Mouse (Mus musculus): ENCODE measurements around the gene Olfr573-ps1. TPM values are rescaled to one million over a fixed set of nuclear protein-coding genes. Genes with fewer than 3 reads are reported as not detected.

The Olfr573-ps1 gene
- polyA plus RNA-seq, 1 experiment = not detected

GRCm38 (mm10) chr7:102948167-102948566, 5.8 kb upstream of the Olfr573-ps1 start, which contains the start of gene Olfr574:
TSS of gene Olfr574 (plus strand) at chr7:102948467.
- Histone ChIP-seq H3K27me3 (ENCODE audit: control insufficient read depth, insufficient read depth, low read length) (no peaks in the 10 kb centered on the region), H3K27ac (ENCODE audit: control insufficient read depth, insufficient read depth, low read depth, low read length) (no peak within 1 kb of the TSS), H3K4me1 (ENCODE audit: control insufficient read depth, insufficient read depth, low read length) (no peaks in the 10 kb centered on the region), H3K36me3 (ENCODE audit: control insufficient read depth, insufficient read depth, low read length) (no peaks in the 10 kb centered on the region), H3K4me3 (ENCODE audit: control insufficient read depth, low read depth, low read length) (no peak within 1 kb of the TSS)
- no peak for TF ChIP-seq POLR2A (IDR thresholded peaks at IDR 0.05; ENCODE audit: control insufficient read depth, low read depth, low read length)

GRCm38 (mm10) chr7:102943417-102943816, 1.0 kb upstream of the Olfr573-ps1 start:
- Histone ChIP-seq H3K36me3 (ENCODE audit: control insufficient read depth, insufficient read depth, low read length) (no peaks in the 10 kb centered on the region), H3K27ac (ENCODE audit: control insufficient read depth, insufficient read depth, low read depth, low read length) (no peak overlapping the region), H3K4me3 (ENCODE audit: control insufficient read depth, low read depth, low read length) (no peak overlapping the region), H3K27me3 (ENCODE audit: control insufficient read depth, insufficient read depth, low read length) (no peaks in the 10 kb centered on the region), H3K4me1 (ENCODE audit: control insufficient read depth, insufficient read depth, low read length) (no peaks in the 10 kb centered on the region)
- TF ChIP-seq CTCF (IDR thresholded peaks at IDR 0.05; ENCODE audit: control insufficient read depth, insufficient read depth, insufficient replicate concordance, low read depth, low read length) (no peak), POLR2A (IDR thresholded peaks at IDR 0.05; ENCODE audit: control insufficient read depth, low read depth, low read length) (no peak)

GRCm38 (mm10) chr7:102927105-102927504, 15.3 kb downstream of the Olfr573-ps1 start:
- H3K27me3 ChIP-seq (ENCODE audit: control insufficient read depth, insufficient read depth, low read length) = no peaks in the 10 kb centered on the region
- no peaks in the 10 kb centered on the region for H3K4me1 ChIP-seq (ENCODE audit: control insufficient read depth, insufficient read depth, low read length)
- H3K27ac ChIP-seq (ENCODE audit: control insufficient read depth, insufficient read depth, low read depth, low read length) = no peak overlapping the region
- H3K36me3 ChIP-seq (ENCODE audit: control insufficient read depth, insufficient read depth, low read length) = no peaks in the 10 kb centered on the region
- TF ChIP-seq CTCF (IDR thresholded peaks at IDR 0.05; ENCODE audit: control insufficient read depth, insufficient read depth, insufficient replicate concordance, low read depth, low read length) (no peak), POLR2A (IDR thresholded peaks at IDR 0.05; ENCODE audit: control insufficient read depth, low read depth, low read length) (no peak)
- H3K4me3 ChIP-seq (ENCODE audit: control insufficient read depth, low read depth, low read length) = no peak overlapping the region

- no peak for TF ChIP-seq CTCF (IDR thresholded peaks at IDR 0.05; ENCODE audit: control insufficient read depth, insufficient read depth, insufficient replicate concordance, low read depth, low read length)
- no peak for TF ChIP-seq POLR2A (IDR thresholded peaks at IDR 0.05; ENCODE audit: control insufficient read depth, low read depth, low read length)
- H3K27me3 ChIP-seq (ENCODE audit: control insufficient read depth, insufficient read depth, low read length) = no peaks in the 10 kb centered on the region
- no peak within 1 kb of the TSS for H3K27ac ChIP-seq (ENCODE audit: control insufficient read depth, insufficient read depth, low read depth, low read length)
- no peaks in the 10 kb centered on the region for H3K36me3 ChIP-seq (ENCODE audit: control insufficient read depth, insufficient read depth, low read length)
- H3K4me3 ChIP-seq (ENCODE audit: control insufficient read depth, low read depth, low read length) = no peak within 1 kb of the TSS
- no peaks in the 10 kb centered on the region for H3K4me1 ChIP-seq (ENCODE audit: control insufficient read depth, insufficient read depth, low read length)
Measured at GRCm38 (mm10) chr7:102924109-102924508, 18.3 kb downstream of the Olfr573-ps1 start, which contains the start of gene Olfr572. TSS of gene Olfr572 (plus strand) at chr7:102924409.

GRCm38 (mm10) chr7:102919632-102920031, 22.7 kb downstream of the Olfr573-ps1 start:
- H3K4me3 ChIP-seq (ENCODE audit: control insufficient read depth, low read depth, low read length) = no peak overlapping the region
- TF ChIP-seq POLR2A (IDR thresholded peaks at IDR 0.05; ENCODE audit: control insufficient read depth, low read depth, low read length) (no peak), CTCF (IDR thresholded peaks at IDR 0.05; ENCODE audit: control insufficient read depth, insufficient read depth, insufficient replicate concordance, low read depth, low read length) (no peak)
- no peaks in the 10 kb centered on the region for H3K4me1 ChIP-seq (ENCODE audit: control insufficient read depth, insufficient read depth, low read length)
- H3K36me3 ChIP-seq (ENCODE audit: control insufficient read depth, insufficient read depth, low read length) = no peaks in the 10 kb centered on the region
- no peak overlapping the region for H3K27ac ChIP-seq (ENCODE audit: control insufficient read depth, insufficient read depth, low read depth, low read length)
- no peaks in the 10 kb centered on the region for H3K27me3 ChIP-seq (ENCODE audit: control insufficient read depth, insufficient read depth, low read length)

- no peaks in the 10 kb centered on the region for H3K4me1 ChIP-seq (ENCODE audit: control insufficient read depth, insufficient read depth, low read length)
- no peaks in the 10 kb centered on the region for H3K36me3 ChIP-seq (ENCODE audit: control insufficient read depth, insufficient read depth, low read length)
- H3K4me3 ChIP-seq (ENCODE audit: control insufficient read depth, low read depth, low read length) = no peak within 1 kb of the TSS
- no peak within 1 kb of the TSS for H3K27ac ChIP-seq (ENCODE audit: control insufficient read depth, insufficient read depth, low read depth, low read length)
- TF ChIP-seq CTCF (IDR thresholded peaks at IDR 0.05; ENCODE audit: control insufficient read depth, insufficient read depth, insufficient replicate concordance, low read depth, low read length) (no peak), POLR2A (IDR thresholded peaks at IDR 0.05; ENCODE audit: control insufficient read depth, low read depth, low read length) (no peak)
- no peaks in the 10 kb centered on the region for H3K27me3 ChIP-seq (ENCODE audit: control insufficient read depth, insufficient read depth, low read length)
Measured at GRCm38 (mm10) chr7:102917032-102917875, 25.1 kb downstream of the Olfr573-ps1 start, which contains the start of gene Olfr571. TSS of gene Olfr571 (minus strand) at chr7:102917536.

- TF ChIP-seq POLR2A (IDR thresholded peaks at IDR 0.05; ENCODE audit: control insufficient read depth, low read depth, low read length) (no peak), CTCF (IDR thresholded peaks at IDR 0.05; ENCODE audit: control insufficient read depth, insufficient read depth, insufficient replicate concordance, low read depth, low read length) (no peak)
- H3K4me3 ChIP-seq (ENCODE audit: control insufficient read depth, low read depth, low read length) = no peak overlapping the region
- no peaks in the 10 kb centered on the region for H3K4me1 ChIP-seq (ENCODE audit: control insufficient read depth, insufficient read depth, low read length)
- no peaks in the 10 kb centered on the region for H3K36me3 ChIP-seq (ENCODE audit: control insufficient read depth, insufficient read depth, low read length)
- no peak overlapping the region for H3K27ac ChIP-seq (ENCODE audit: control insufficient read depth, insufficient read depth, low read depth, low read length)
- H3K27me3 ChIP-seq (ENCODE audit: control insufficient read depth, insufficient read depth, low read length) = no peaks in the 10 kb centered on the region
Measured at GRCm38 (mm10) chr7:102916405-102916804, 26.0 kb downstream of the Olfr573-ps1 start.

Data from testis, adult 2 months (tissue).